Mouse (Mus musculus): ENCODE measurements at regions not wholly inside any gene's neighbourhood (a gene's known extent, or its start where the extent isn't known, plus 50 kb on each side); places are given as distances from the start of the nearest gene placed in this dataset.
"Not testable (repeated sequence)": the region's sequence is repeated elsewhere in the genome, so short reads cannot be mapped to it uniquely, and the experiment has no call there.

DNA sequence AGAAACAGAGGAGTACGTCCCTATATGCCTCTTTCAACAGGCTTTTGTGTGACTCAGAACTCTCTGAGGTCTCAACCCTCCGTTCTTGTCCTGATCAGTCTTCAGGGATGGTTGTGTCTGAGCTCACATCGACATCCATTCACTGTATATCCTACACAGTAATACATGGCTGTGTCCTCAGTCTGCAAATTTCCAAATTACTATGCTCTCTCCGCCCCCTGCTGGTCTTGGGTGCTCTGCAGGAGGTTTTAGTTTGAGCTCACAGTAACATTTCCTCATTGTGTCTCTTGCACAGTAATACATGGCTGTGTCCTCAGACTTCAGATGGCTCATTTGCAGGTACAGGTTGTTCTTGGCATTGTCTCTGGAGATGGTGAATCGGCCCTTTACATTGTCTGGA, 53.5 kb downstream of the Adam6a start:
- DNase-seq (ENCODE audit: low spot score) = not testable (repeated sequence)

GRCm38 (mm10) chr12:113610924-113611323, 67.2 kb downstream of the Adam6a start:
- DNase-seq (ENCODE audit: low spot score) = peak; percentile 6

DNA sequence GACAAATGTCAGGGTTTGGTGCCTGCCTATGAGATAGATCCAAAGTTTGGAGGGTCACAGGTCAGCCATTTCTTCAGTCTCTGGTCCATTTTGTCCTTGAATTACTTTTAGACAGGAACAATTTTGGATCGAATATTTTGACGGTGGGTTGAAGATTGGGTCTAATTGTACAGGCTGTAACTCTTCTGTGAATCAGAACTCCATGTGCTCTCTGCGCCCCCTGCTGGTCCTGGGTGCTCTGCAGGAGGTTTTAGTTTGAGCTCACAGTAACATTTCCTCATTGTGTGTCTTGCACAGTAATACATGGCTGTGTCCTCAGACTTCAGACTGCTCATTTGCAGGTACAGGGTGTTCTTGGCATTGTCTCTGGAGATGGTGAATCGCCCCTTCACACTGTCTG, 81.5 kb downstream of the Adam6a start:
- not testable (repeated sequence) for DNase-seq (ENCODE audit: low spot score)

DNA sequence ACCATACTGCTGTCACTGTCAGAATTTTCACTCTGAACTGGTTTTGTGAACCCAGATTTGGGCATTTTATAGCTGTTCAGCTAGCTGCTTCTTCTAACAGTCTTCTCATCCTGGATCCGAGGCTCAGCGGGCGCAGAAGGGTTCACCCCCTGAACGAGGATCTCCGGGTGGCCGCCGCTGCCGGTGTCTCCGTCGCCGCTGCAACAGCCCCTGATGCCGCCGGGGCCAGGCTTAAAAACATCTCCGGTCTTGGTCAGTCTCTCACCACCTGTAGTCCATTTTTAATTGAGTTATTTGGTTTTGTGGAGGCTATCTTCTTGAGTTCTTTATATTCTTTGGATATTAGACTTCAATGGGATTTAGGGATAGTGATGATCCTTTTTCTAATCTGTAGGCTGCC, 87.1 kb downstream of the Adam6a start:
- DNase-seq (ENCODE audit: low spot score) = not testable (repeated sequence)

Measured in layer of hippocampus, adult 11-12 months (tissue).